Mouse (Mus musculus) layer of hippocampus, postnatal 36 days (tissue): ENCODE data around the gene Omp. TPM values are rescaled to one million over a fixed set of nuclear protein-coding genes. Genes with fewer than 3 reads are reported as not detected.

Experiments
- DNase-seq, 2 experiments: peaks; one replicate each; pipeline ENCODE4 v3.0.0; 2022
- total RNA-seq, 2 experiments: library from RNA; stranded (reverse); gene quantifications; 2 replicates each; pipeline ENCODE4 v1.2.3; 2021

Omp gene
- total RNA-seq, 2 experiments from 2014 or later: 1.1 to 1.2 TPM

- no peak for DNase-seq
These were observed 19.8 kb upstream of the Omp start for GRCm38 (mm10) chr7:98164999-98165528.

GRCm38 (mm10) chr7:98164382-98164998 is 19.2 kb upstream of the Omp start:
- no peak for DNase-seq

GRCm38 (mm10) chr7:98163700-98164099 is 18.4 kb upstream of the Omp start:
- DNase-seq: no peak

- no peak for DNase-seq
These were observed 16.9 kb upstream of the Omp start for GRCm38 (mm10) chr7:98162239-98162638.

- DNase-seq: no peak
These were observed 14.9 kb upstream of the Omp start for GRCm38 (mm10) chr7:98160041-98160740.

GRCm38 (mm10) chr7:98158481-98158880 is 13.2 kb upstream of the Omp start:
- no peak for DNase-seq

- no peak for DNase-seq
These were observed 12.5 kb upstream of the Omp start for GRCm38 (mm10) chr7:98157636-98158332.

DNA sequence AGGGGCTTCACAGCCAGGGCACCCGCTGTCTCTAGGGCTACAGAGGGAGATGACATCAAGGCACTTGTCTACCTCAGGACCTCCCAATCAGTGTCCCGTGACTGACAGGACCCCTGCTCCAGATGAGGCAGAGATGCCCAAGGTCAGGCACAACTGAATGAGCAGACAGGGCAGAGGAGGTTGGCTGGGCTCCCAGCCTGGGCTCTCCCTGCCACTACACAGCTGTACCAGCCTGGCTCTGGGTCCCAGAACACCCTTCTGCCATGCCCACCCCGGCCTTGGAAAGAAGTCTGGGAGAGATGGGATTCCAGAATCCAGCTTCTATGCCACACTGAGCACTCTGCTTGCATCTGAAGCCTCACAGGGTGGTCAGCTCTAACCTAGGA is 11.0 kb upstream of the Omp start:
- DNase-seq: no peak

GRCm38 (mm10) chr7:98155546-98156279 is 10.4 kb upstream of the Omp start:
- peak; percentile 59 to 62 for DNase-seq

DNA sequence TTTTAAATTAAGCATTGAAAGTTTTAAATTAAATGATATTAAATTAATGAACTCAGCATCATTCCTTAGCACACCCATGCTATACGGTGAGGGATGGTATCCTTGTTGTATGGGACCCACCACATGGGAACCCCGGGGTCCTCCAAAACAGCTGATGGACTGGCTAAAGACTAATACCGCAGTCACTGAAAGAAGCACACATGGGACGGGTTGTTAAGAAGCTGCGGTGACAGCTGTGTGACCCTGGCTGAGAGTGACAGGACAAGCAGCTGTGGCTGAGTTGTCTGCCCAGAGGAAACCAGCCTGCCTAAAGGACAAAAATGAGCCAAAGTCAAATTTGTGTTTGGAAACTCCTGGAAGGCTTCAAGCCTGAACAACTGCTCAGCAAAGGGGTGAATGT is 8.6 kb upstream of the Omp start:
- no peak for DNase-seq

DNA sequence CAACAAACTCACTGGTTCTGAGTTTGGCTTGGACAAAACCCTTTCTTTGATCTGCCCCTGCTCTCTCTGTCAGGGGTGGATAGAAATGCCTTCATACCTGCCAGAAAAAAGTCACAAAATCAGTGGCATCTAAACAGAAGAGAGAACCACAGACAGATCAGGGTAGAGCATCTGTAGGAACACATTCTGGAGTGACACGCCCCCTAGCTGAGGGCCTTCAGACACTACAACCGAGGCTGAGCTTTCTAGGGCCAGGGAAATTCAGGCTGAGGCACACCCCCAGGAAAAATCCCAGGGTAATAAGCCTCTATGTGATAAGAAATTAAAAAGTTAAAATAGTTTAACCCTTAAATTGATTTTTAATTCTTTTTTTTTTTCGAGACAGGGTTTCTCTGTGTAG is 8.0 kb upstream of the Omp start:
- DNase-seq: no peak

GRCm38 (mm10) chr7:98152400-98152799 is 7.1 kb upstream of the Omp start:
- no peak for DNase-seq

- DNase-seq: no peak
These were observed 5.2 kb upstream of the Omp start for GRCm38 (mm10) chr7:98150525-98150924.

- no peak for DNase-seq
These were observed 4.5 kb upstream of the Omp start for GRCm38 (mm10) chr7:98149802-98150201.

- DNase-seq: no peak
These were observed 3.6 kb upstream of the Omp start for GRCm38 (mm10) chr7:98148721-98149407.

DNA sequence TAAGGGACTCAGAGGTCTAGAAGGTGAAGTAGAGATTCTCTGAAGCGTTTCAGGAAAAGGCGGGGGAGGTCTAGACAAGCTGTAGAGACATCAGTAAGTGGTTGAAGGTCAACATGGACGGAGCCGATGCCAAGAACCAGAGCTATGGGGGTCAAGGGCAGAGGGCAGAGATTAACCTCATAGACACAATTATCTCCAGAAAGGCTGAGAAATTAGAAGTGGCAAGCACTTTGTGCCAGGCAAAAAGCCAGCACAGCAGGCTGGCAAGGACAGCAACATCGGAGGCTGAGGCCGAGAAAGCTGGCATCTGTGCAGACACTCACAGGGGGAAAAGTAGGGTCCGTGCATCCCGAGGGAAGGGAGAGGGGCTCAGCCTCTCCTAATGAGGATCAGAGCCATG is 2.5 kb upstream of the Omp start:
- DNase-seq: no peak

DNA sequence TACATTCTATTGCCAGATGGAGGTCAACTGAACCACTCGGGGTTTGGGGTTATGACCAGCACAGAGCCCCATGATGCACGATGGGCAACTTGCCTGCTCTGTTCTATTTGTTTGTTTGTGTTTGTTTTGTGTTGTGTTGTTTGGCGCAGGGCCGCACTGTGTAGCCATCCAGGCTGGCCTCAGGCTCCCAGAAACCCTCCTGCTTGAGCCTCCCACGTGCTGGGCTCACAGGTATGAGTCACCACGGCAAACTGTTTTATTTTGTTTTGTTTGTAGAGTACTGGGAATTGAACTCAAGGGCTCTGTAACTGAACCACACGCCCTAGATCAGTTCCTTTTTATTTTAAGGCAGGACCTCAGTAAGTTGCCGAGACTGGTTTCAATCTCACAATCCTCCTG is 1.1 kb upstream of the Omp start:
- DNase-seq: no peak

GRCm38 (mm10) chr7:98145842-98146446 is 642 bp upstream of the Omp start:
- peak; percentile 30 to 46 for DNase-seq

GRCm38 (mm10) chr7:98142648-98143047 is 2.7 kb downstream of the Omp start:
- no peak for DNase-seq

DNA sequence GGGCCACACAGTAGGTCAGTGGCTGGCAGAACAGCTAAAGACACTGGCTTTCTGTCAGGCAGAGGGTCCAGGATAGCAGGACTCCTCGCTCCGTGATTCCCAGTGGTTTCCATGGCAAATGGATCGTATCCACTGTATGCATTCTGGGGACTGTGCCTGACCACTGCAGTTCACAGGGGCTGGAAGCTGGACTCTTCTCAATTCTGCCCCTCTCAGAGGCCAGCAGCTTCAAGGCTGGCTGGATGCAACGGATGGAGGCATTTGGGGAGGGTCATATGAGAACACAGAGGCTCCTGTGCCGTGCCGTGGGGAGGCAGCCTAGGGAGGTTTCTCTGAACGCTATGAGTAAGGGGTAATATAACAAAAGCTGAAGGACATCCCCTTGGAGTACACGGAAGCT is 3.1 kb downstream of the Omp start:
- DNase-seq: no peak

DNA sequence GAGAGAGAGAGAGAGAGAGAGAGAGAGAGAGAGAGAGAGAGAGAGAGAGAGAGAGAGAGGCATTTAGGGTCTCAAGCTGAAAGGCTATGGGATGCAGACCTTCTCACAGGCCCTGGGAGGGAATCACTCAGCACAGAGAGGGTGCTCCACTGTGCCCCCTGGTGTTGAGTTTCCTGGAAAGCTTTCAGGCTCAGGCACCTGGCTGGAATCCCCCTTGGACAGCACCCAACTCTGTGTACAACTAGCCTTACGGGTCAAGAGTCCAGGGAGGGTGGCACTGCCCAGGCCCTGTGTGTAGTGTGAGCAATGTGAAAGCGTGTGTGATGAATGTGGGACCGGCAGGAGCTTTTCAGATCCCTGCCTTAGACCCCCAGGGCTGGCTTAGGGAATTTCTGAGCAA is 4.1 kb downstream of the Omp start:
- no peak for DNase-seq

DNA sequence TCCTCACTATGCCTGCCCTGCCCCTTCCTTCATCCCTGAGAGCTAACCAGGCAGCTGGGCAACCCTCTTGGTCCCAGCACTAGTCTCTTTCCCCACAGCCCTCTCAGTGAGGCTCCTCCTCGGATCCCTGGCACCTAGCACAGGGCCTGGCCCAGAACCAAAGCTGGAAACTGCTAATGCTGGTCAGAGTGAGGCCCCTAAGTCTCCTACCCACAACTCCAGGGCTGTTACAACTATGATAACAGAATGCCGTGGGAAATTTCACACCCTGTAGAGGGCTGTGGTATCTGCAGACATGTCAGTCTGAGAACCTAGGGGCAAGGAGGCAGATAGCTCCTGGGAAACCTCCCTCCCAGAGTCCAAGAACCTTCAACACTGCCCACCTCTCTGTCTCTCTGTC is 4.7 kb downstream of the Omp start:
- DNase-seq: no peak
